Mouse (Mus musculus) heart, embryonic 12.5 days (tissue): ENCODE data around the gene Tpp1. TPM values are rescaled to one million over a fixed set of nuclear protein-coding genes. Genes with fewer than 3 reads are reported as not detected.

Experiments
- ATAC-seq: fragments of 200-750 bp; cut with Nextera tagmentation; 2 replicates; pipeline ENCODE4 v1.8.0; 2017; ENCODE audit warnings: moderate TSS enrichment, moderate library complexity; ENCODE audit not compliant: insufficient number of reproducible peaks, low FRiP score
- H3K27ac ChIP-seq: fragments of 300-500 bp; sonication (generic); 2 replicates; pipeline ENCODE4 v1.5.1; 2016; ENCODE audit warnings: mild to moderate bottlenecking, moderate library complexity; ENCODE audit not compliant: poor library complexity, severe bottlenecking
- H3K27me3 ChIP-seq: fragments of 300-500 bp; sonication (generic); replicated peaks from 2 replicates; pipeline ENCODE4 v1.6.1; 2016; ENCODE audit warnings: mild to moderate bottlenecking, moderate library complexity
- H3K36me3 ChIP-seq: fragments of 300-500 bp; sonication (generic); 2 replicates; pipeline ENCODE4 v1.6.1; 2016; ENCODE audit warnings: mild to moderate bottlenecking, moderate library complexity
- H3K4me1 ChIP-seq: fragments of 300-500 bp; sonication (generic); replicated peaks from 2 replicates; pipeline ENCODE4 v1.6.1; 2016; ENCODE audit warnings: mild to moderate bottlenecking
- H3K4me2 ChIP-seq: fragments of 300-500 bp; sonication (generic); 2 replicates; pipeline ENCODE4 v1.6.1; 2016; ENCODE audit warnings: mild to moderate bottlenecking, moderate library complexity
- H3K4me3 ChIP-seq: fragments of 300-500 bp; sonication (generic); 2 replicates; pipeline ENCODE4 v1.5.1; 2016; ENCODE audit warnings: mild to moderate bottlenecking
- H3K9ac ChIP-seq: fragments of 300-500 bp; sonication (generic); 2 replicates; pipeline ENCODE4 v1.6.1; 2016; ENCODE audit warnings: mild to moderate bottlenecking, moderate library complexity
- H3K9me3 ChIP-seq: fragments of 300-500 bp; sonication (generic); replicated peaks from 2 replicates; pipeline ENCODE4 v1.6.1; 2016; ENCODE audit warnings: mild to moderate bottlenecking, moderate library complexity
- WGBS: fragments of 180-500 bp; shearing (Covaris S2); methylation state at CpG from one replicate; pipeline ENCODE4 v1.1.7; 2016; 5-methylcytosine and 5-hydroxymethylcytosine counted together
- polyA plus RNA-seq: library from polyadenylated mRNA; unstranded; fragments of >200 nt; fragmentation: Nextera tagmentation; extraction: Ambion mirVana; gene quantifications from 2 replicates; pipeline ENCODE4 v1.2.1, GENCODE M21; 2016

Tpp1 gene
- polyA plus RNA-seq: 87.7 and 97.8 TPM in 2 replicates

DNA sequence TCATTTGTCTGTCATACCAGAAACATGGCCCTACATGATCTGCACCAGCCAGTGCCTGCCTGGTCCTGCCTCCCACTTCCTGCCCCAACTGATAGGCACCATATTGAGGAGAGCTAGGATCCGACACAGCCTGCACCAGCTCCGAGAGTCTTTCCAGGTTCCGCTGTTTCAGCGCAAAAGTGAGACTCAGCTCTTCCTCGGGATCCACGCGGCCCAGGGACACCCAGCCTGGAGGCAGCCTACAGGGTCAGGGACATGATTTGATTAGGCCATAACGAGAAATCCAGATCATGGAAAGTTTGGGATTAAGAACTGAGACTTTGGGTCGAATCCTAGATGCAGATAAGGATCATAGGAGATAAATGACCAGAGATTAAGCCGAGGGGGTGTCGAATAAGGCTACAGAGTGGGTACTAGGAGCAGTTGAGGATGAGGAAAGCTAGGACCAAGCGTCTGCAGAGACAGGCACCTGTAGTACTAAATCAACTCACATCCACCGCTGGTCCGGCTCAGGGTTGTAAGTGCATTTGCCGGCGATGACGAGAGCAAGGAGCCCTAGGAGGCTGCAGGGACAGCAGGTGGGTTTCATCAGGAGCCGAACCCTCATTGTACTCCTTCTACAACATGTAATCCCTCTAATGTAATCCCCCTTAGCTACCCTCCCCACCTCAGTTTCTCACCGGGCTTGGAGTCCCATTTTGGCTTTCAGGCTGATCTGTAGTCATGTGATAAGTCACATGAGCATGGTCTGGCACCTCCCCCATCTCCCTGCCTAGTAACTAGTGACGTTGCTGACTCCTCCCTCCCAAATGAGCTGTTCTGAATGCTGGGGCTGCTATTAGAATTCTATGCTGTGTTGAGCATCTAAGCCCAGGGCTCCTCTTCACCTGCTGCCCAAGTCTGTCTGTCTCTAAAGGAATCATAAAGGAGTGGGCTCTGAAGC, at the start of gene Tpp1:
TSS of gene Tpp1 (minus strand) at position 745 of the 943 bp plus-strand sequence.
- Histone ChIP-seq H3K27me3 (no peaks in the 10 kb centered on the region), H3K9me3 (no peaks in the 10 kb centered on the region), H3K36me3 (peaks cover 65% of the 10 kb centered on the region), H3K4me2 (peak within 1 kb of the TSS; percentile 86), H3K9ac (peak within 1 kb of the TSS; percentile 89), H3K27ac (0 out of 2 replicates have a peak within 1 kb of the TSS, but pooled peaks have one; percentile 6), H3K4me1 (peaks cover 10% of the 10 kb centered on the region), H3K4me3 (peak within 1 kb of the TSS; percentile 77)
- WGBS: 16% methylated on average over 20 of the region's 20 CpGs
- ATAC-seq: peak; percentile 93

GRCm38 (mm10) chr7:105796972-105797371, 44.9 kb upstream of the Tpp1 start:
- Histone ChIP-seq H3K27me3 (no peaks in the 10 kb centered on the region), H3K9me3 (no peaks in the 10 kb centered on the region), H3K27ac (no peak overlapping the region), H3K9ac (no peak overlapping the region), H3K4me2 (no peak overlapping the region), H3K36me3 (no peaks in the 10 kb centered on the region), H3K4me1 (no peaks in the 10 kb centered on the region), H3K4me3 (no peak overlapping the region)
- no peak for ATAC-seq
- 85% methylated on average over 3 of the region's 3 CpGs for WGBS

DNA sequence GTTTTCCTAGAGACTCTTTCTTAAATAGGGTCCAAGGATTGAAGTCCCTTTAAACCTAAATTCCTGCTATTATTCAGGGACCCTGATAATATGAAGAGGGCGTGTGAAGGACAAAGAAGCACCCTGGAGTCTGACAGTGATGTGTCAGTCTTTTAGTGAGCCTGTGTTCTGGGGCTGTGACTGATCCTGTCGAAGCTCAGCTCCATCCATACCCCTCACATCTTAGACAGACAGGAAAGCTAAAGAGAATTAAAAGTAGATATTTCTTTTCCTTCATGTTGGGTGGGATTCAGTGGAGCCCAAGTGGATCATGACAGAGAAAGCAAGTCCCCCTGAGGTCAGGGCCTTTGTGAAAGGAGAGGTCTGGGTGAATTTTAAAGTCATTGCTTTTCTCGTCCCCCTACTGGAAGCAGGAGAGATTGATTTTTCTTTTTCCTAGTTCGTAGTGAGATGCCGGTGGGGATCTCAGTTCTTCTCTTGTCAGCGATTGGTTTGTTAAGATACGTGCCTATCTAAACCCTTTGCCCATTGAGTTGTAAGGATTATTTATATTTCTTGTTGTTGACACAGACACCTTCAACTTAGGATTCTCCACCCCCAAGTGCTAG, 43.8 kb upstream of the Tpp1 start:
- Histone ChIP-seq H3K4me3 (no peak overlapping the region), H3K36me3 (no peaks in the 10 kb centered on the region), H3K27me3 (0 out of 2 replicates have a peak, but pooled peaks cover 9% of the 10 kb centered on the region), H3K9ac (no peak overlapping the region), H3K4me1 (no peaks in the 10 kb centered on the region), H3K27ac (no peak overlapping the region), H3K4me2 (no peak overlapping the region), H3K9me3 (no peaks in the 10 kb centered on the region)
- ATAC-seq: no peak
- 22% methylated on average over 7 of the region's 7 CpGs for WGBS

GRCm38 (mm10) chr7:105793701-105794100, 41.7 kb upstream of the Tpp1 start:
- no peak overlapping the region for H3K4me2 ChIP-seq
- no peaks in the 10 kb centered on the region for H3K36me3 ChIP-seq
- no peak for ATAC-seq
- no peak overlapping the region for H3K27ac ChIP-seq
- 0 out of 2 replicates have a peak, but pooled peaks cover 10% of the 10 kb centered on the region for H3K27me3 ChIP-seq
- H3K9ac ChIP-seq: no peak overlapping the region
- no peaks in the 10 kb centered on the region for H3K4me1 ChIP-seq
- H3K4me3 ChIP-seq: no peak overlapping the region
- H3K9me3 ChIP-seq: no peaks in the 10 kb centered on the region
- 72% methylated on average over 7 of the region's 7 CpGs for WGBS

GRCm38 (mm10) chr7:105791147-105791546, 39.1 kb upstream of the Tpp1 start:
- 68% methylated on average over 1 of the region's 1 CpGs for WGBS
- H3K9me3 ChIP-seq: no peaks in the 10 kb centered on the region

DNA sequence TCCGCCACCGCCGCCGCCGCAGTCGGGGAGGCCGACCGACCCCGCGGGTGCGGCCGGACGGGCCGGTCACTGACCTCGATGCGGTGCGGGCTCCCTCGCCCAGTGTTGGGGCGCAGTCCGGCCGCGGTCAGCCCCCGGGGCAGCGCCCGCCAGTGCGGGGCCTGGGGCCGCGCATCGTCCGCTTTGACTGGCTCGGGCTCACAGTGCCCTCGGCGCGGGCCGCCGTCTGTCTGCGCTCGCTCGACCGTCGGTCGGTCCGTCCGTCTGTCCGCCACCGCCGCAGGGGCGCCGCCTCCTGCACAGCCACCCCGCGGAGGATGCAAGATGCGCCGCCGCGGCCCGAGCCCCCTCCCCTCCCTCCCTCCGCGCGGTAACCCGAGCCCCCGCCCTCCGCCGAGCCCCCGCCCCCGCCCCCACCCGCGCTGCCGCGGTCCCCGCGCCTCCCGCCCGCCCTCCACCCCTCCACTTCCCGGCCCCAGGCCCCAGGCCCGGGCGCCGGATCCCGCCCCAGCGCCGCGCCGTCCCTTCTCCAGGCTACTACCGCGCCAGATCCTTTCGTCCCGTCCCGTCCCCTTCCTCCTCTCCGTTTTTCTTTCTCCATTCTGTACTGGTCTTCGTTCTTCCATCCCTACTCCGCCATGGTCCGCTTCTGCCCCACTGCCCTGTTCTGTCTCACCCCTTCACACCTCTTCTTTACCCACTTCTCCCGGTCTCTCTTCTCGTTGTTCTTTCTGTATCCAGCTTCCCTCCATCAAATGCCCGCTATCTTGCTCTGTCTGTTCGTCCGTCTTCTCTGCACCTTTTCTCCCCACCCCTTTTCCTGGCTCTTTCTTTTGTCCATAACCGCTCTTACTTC, 35.5 kb upstream of the Tpp1 start, which contains the start of gene Dchs1:
TSS of gene Dchs1 (minus strand) at position 370 of the 856 bp plus-strand sequence.
- ATAC-seq: peak; percentile 73
- Histone ChIP-seq H3K27ac (peak within 1 kb of the TSS; percentile 58), H3K4me1 (peaks cover 34% of the 10 kb centered on the region), H3K36me3 (no peaks in the 10 kb centered on the region), H3K4me3 (peak within 1 kb of the TSS; percentile 72), H3K9ac (peak within 1 kb of the TSS; percentile 82), H3K9me3 (no peaks in the 10 kb centered on the region), H3K4me2 (peak within 1 kb of the TSS; percentile 77), H3K27me3 (peaks cover 15% of the 10 kb centered on the region; the same call in 1 of the 2 replicates)
- WGBS: under 1% methylated on average over 71 of the region's 97 CpGs

More at GRCm38 (mm10) chr7:105791147-105791546, 39.1 kb upstream of the Tpp1 start:
- Histone ChIP-seq H3K4me1 (peaks cover 4% of the 10 kb centered on the region), H3K27ac (no peak overlapping the region), H3K4me2 (no peak overlapping the region), H3K9ac (no peak overlapping the region), H3K36me3 (no peaks in the 10 kb centered on the region), H3K27me3 (peaks cover 15% of the 10 kb centered on the region; the same call in 1 of the 2 replicates), H3K4me3 (no peak overlapping the region)
- no peak for ATAC-seq

- ATAC-seq: peak; percentile 42; the same call in 1 of the 2 replicates
- Histone ChIP-seq H3K9me3 (no peaks in the 10 kb centered on the region), H3K27ac (peak overlapping the region; percentile 58), H3K9ac (peak overlapping the region; percentile 82), H3K36me3 (peaks cover 3% of the 10 kb centered on the region; the same call in 1 of the 2 replicates), H3K4me3 (peak overlapping the region; percentile 72), H3K4me1 (peaks cover 35% of the 10 kb centered on the region), H3K27me3 (peaks cover 14% of the 10 kb centered on the region; the same call in 1 of the 2 replicates), H3K4me2 (peak overlapping the region; percentile 77)
- WGBS: 10% methylated on average over 17 of the region's 20 CpGs
Measured at GRCm38 (mm10) chr7:105786506-105787284, 34.7 kb upstream of the Tpp1 start.

DNA sequence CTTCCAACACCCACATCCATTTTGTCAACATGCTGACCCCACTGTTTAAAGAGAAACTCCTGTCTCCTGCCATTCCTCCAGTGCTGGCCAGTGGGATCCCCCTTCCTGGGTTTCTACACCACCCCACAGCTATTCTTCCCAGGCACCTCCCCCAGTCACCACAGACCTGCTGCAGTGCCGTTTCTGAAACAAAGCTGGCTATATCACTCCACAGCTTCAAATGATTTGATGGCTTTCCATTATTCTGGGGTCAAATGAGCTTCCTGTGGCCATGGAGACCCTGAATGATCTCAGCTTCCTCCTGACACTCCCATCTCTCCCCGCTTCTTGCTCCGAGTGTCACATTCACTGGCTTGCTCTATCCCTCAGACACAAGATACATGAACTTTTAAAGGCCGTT, 32.5 kb upstream of the Tpp1 start:
- Histone ChIP-seq H3K4me2 (peak overlapping the region; percentile 12; the same call in 1 of the 2 replicates), H3K9me3 (no peaks in the 10 kb centered on the region), H3K4me1 (peaks cover 40% of the 10 kb centered on the region), H3K27me3 (peaks cover 5% of the 10 kb centered on the region; the same call in 1 of the 2 replicates), H3K27ac (no peak overlapping the region), H3K36me3 (peaks cover 12% of the 10 kb centered on the region), H3K9ac (0 out of 2 replicates have a peak overlapping the region, but pooled peaks have one; percentile 18), H3K4me3 (no peak overlapping the region)
- ATAC-seq: no peak
- 27% methylated on average over 4 of the region's 4 CpGs for WGBS

GRCm38 (mm10) chr7:105783861-105784260, 31.8 kb upstream of the Tpp1 start:
- no peaks in the 10 kb centered on the region for H3K9me3 ChIP-seq
- no peak overlapping the region for H3K27ac ChIP-seq
- H3K4me3 ChIP-seq: no peak overlapping the region
- no peak for ATAC-seq
- H3K27me3 ChIP-seq: peaks cover 5% of the 10 kb centered on the region; the same call in 1 of the 2 replicates
- H3K9ac ChIP-seq: 0 out of 2 replicates have a peak overlapping the region, but pooled peaks have one; percentile 18
- H3K36me3 ChIP-seq: peaks cover 12% of the 10 kb centered on the region
- peak overlapping the region; percentile 12; the same call in 1 of the 2 replicates for H3K4me2 ChIP-seq
- H3K4me1 ChIP-seq: peaks cover 46% of the 10 kb centered on the region
- WGBS: 43% methylated on average over 4 of the region's 4 CpGs
